Mouse (Mus musculus): ENCODE data around the gene Golga2. TPM values are rescaled to one million over a fixed set of nuclear protein-coding genes. Genes with fewer than 3 reads are reported as not detected.

Golga2 gene
- 20.5 and 26.8 TPM in 2 replicates for polyA plus RNA-seq (2014; fragmentation: Nextera tagmentation; extraction: Ambion mirVana)

- Histone ChIP-seq H3K27ac (ENCODE audit: low read depth, low read length) (peak within 1 kb of the TSS; percentile 79), H3K4me3 (ENCODE audit: low read depth, low read length) (peak within 1 kb of the TSS; percentile 94), H3K4me2 (peak within 1 kb of the TSS; percentile 93), H3K9me3 (replicated peaks; ENCODE audit: control insufficient read depth, low read length) (no peaks in the 10 kb centered on the region), H3K27me3 (ENCODE audit: control insufficient read depth, insufficient read depth, low read length) (no peaks in the 10 kb centered on the region), H3K4me1 (ENCODE audit: control insufficient read depth, insufficient read depth, low read length) (peaks cover 15% of the 10 kb centered on the region), H3K9ac (ENCODE audit: low read depth, low read length) (peak within 1 kb of the TSS; percentile 96), H3K36me3 (ENCODE audit: control insufficient read depth, insufficient read depth, low read length) (peaks cover 4% of the 10 kb centered on the region; the same call in 1 of the 2 replicates)
- under 1% methylated on average over 23 of the region's 23 CpGs for WGBS (ENCODE audit: insufficient replicate concordance)
- peak; percentile 6; the same call in 1 of the 2 replicates for ATAC-seq (replicated peaks; ENCODE audit: insufficient number of reproducible peaks, low FRiP score, low TSS enrichment)
Measured at GRCm38 (mm10) chr2:32287334-32287840, at the start of gene Golga2. TSS of gene Golga2 (plus strand) at chr2:32287384.

- no peak for ATAC-seq (replicated peaks; ENCODE audit: insufficient number of reproducible peaks, low FRiP score, low TSS enrichment)
- Histone ChIP-seq H3K36me3 (ENCODE audit: control insufficient read depth, insufficient read depth, low read length) (peaks cover 2% of the 10 kb centered on the region; the same call in 1 of the 2 replicates), H3K4me1 (ENCODE audit: control insufficient read depth, insufficient read depth, low read length) (peaks cover 15% of the 10 kb centered on the region), H3K4me3 (ENCODE audit: low read depth, low read length) (peak overlapping the region; percentile 67), H3K9me3 (replicated peaks; ENCODE audit: control insufficient read depth, low read length) (no peaks in the 10 kb centered on the region), H3K4me2 (peak overlapping the region; percentile 91), H3K9ac (ENCODE audit: low read depth, low read length) (peak overlapping the region; percentile 81), H3K27me3 (ENCODE audit: control insufficient read depth, insufficient read depth, low read length) (no peaks in the 10 kb centered on the region), H3K27ac (ENCODE audit: low read depth, low read length) (no peak overlapping the region)
- WGBS (ENCODE audit: insufficient replicate concordance) = 44% methylated on average over 4 of the region's 4 CpGs
Measured at GRCm38 (mm10) chr2:32237571-32237970, 49.6 kb upstream of the Golga2 start.

- H3K9ac ChIP-seq (ENCODE audit: low read depth, low read length) = no peak overlapping the region
- H3K9me3 ChIP-seq (replicated peaks; ENCODE audit: control insufficient read depth, low read length) = no peaks in the 10 kb centered on the region
- no peaks in the 10 kb centered on the region for H3K27me3 ChIP-seq (ENCODE audit: control insufficient read depth, insufficient read depth, low read length)
- H3K4me2 ChIP-seq = no peak overlapping the region
- H3K4me3 ChIP-seq (ENCODE audit: low read depth, low read length) = no peak overlapping the region
- WGBS (ENCODE audit: insufficient replicate concordance) = 82% methylated on average over 9 of the region's 9 CpGs
- ATAC-seq (replicated peaks; ENCODE audit: insufficient number of reproducible peaks, low FRiP score, low TSS enrichment) = no peak
- no peaks in the 10 kb centered on the region for H3K36me3 ChIP-seq (ENCODE audit: control insufficient read depth, insufficient read depth, low read length)
- no peak overlapping the region for H3K27ac ChIP-seq (ENCODE audit: low read depth, low read length)
- peaks cover 15% of the 10 kb centered on the region for H3K4me1 ChIP-seq (ENCODE audit: control insufficient read depth, insufficient read depth, low read length)
Measured at GRCm38 (mm10) chr2:32238708-32239435, 48.3 kb upstream of the Golga2 start.

DNA sequence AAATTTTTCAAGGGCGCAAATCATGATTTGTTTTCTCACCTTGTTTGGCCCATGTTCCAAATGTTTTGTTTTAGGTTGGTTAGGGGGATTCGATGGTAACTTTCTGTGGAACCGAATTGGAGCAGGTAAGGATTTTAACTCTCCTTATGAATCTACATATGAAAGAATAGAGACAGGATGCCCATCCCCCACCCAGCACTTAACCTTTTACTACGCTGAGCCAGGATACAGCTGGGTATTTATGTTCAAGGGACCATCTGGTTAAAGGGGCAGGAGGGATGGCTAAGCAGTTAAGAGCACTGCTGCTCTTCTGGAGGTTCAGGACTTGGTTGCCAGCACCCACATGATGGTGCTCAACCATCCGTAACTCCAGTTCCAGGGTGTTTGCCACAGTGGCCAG, 46.6 kb upstream of the Golga2 start:
- ATAC-seq (replicated peaks; ENCODE audit: insufficient number of reproducible peaks, low FRiP score, low TSS enrichment) = no peak
- Histone ChIP-seq H3K9ac (ENCODE audit: low read depth, low read length) (no peak overlapping the region), H3K27ac (ENCODE audit: low read depth, low read length) (no peak overlapping the region), H3K36me3 (ENCODE audit: control insufficient read depth, insufficient read depth, low read length) (no peaks in the 10 kb centered on the region; the same call in 1 of the 2 replicates), H3K27me3 (ENCODE audit: control insufficient read depth, insufficient read depth, low read length) (no peaks in the 10 kb centered on the region), H3K4me2 (no peak overlapping the region), H3K4me3 (ENCODE audit: low read depth, low read length) (no peak overlapping the region), H3K9me3 (replicated peaks; ENCODE audit: control insufficient read depth, low read length) (no peaks in the 10 kb centered on the region), H3K4me1 (ENCODE audit: control insufficient read depth, insufficient read depth, low read length) (peaks cover 3% of the 10 kb centered on the region)
- WGBS (ENCODE audit: insufficient replicate concordance) = 89% methylated on average over 5 of the region's 5 CpGs

- 85% methylated on average over 4 of the region's 4 CpGs for WGBS (ENCODE audit: insufficient replicate concordance)
- H3K4me3 ChIP-seq (ENCODE audit: low read depth, low read length) = no peak overlapping the region
- ATAC-seq (replicated peaks; ENCODE audit: insufficient number of reproducible peaks, low FRiP score, low TSS enrichment) = no peak
- H3K9ac ChIP-seq (ENCODE audit: low read depth, low read length) = no peak overlapping the region
- H3K4me2 ChIP-seq = no peak overlapping the region
- no peak overlapping the region for H3K27ac ChIP-seq (ENCODE audit: low read depth, low read length)
- no peaks in the 10 kb centered on the region for H3K9me3 ChIP-seq (replicated peaks; ENCODE audit: control insufficient read depth, low read length)
- no peaks in the 10 kb centered on the region for H3K4me1 ChIP-seq (ENCODE audit: control insufficient read depth, insufficient read depth, low read length)
- H3K36me3 ChIP-seq (ENCODE audit: control insufficient read depth, insufficient read depth, low read length) = peaks cover 4% of the 10 kb centered on the region; the same call in 1 of the 2 replicates
- H3K27me3 ChIP-seq (ENCODE audit: control insufficient read depth, insufficient read depth, low read length) = no peaks in the 10 kb centered on the region
Measured at GRCm38 (mm10) chr2:32242986-32243385, 44.2 kb upstream of the Golga2 start.

- no peaks in the 10 kb centered on the region for H3K27me3 ChIP-seq (ENCODE audit: control insufficient read depth, insufficient read depth, low read length)
- H3K9me3 ChIP-seq (replicated peaks; ENCODE audit: control insufficient read depth, low read length) = no peaks in the 10 kb centered on the region
- no peak overlapping the region for H3K27ac ChIP-seq (ENCODE audit: low read depth, low read length)
- H3K9ac ChIP-seq (ENCODE audit: low read depth, low read length) = no peak overlapping the region
- 75% methylated on average over 4 of the region's 4 CpGs for WGBS (ENCODE audit: insufficient replicate concordance)
- ATAC-seq (replicated peaks; ENCODE audit: insufficient number of reproducible peaks, low FRiP score, low TSS enrichment) = no peak
- no peaks in the 10 kb centered on the region for H3K4me1 ChIP-seq (ENCODE audit: control insufficient read depth, insufficient read depth, low read length)
- peaks cover 8% of the 10 kb centered on the region for H3K36me3 ChIP-seq (ENCODE audit: control insufficient read depth, insufficient read depth, low read length)
- no peak overlapping the region for H3K4me3 ChIP-seq (ENCODE audit: low read depth, low read length)
- H3K4me2 ChIP-seq = no peak overlapping the region
Measured at GRCm38 (mm10) chr2:32246741-32247140, 40.4 kb upstream of the Golga2 start.

DNA sequence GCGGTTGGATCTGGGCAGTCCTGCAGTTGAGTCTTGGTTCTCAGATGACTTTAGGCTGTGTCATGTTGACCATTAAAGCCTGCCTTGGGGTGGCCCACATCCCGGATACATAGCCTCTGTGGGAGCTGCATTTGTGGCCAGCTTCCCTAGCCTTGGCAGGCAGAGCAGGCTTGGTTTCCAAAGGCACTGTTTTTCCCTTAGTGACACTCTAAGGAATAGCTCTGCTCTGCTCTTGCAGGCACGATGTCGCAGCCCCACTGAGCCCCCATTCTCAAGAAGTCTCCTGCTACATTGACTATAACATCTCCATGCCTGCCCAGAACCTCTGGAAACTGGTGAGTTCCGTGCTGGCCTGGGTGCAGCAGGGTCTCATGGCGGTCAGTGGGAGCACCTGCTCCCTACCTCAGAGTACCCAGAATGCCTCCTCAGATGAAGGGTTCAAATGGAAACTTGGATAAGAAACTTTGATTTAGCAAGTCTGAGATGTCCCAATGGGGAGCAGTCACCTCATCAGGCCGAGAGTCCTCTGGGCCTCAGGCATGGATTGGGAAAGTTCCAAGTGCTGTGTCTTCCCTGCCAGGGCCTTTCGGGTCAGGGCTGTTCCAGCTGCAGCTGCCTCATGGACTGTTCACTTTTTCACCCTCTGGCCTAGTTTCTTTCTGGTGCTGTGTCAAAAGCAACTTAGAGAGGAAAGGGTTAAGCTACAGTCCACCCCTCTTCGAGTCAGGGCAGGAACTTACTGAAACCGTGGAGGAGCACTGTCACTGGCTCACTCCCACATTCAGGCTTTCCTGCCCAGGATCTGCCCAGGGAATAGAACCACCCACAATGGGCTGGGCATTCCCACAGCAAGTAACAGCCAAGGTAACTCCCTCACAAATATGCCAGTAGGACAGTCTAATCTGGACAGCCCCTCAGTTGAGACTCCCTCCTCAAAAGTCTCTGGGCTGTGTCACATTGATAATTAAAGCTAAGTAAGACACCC, 38.5 kb upstream of the Golga2 start:
- Histone ChIP-seq H3K4me1 (ENCODE audit: control insufficient read depth, insufficient read depth, low read length) (no peaks in the 10 kb centered on the region), H3K36me3 (ENCODE audit: control insufficient read depth, insufficient read depth, low read length) (peaks cover 8% of the 10 kb centered on the region), H3K27ac (ENCODE audit: low read depth, low read length) (no peak overlapping the region), H3K4me2 (no peak overlapping the region), H3K9me3 (replicated peaks; ENCODE audit: control insufficient read depth, low read length) (no peaks in the 10 kb centered on the region), H3K27me3 (ENCODE audit: control insufficient read depth, insufficient read depth, low read length) (no peaks in the 10 kb centered on the region), H3K4me3 (ENCODE audit: low read depth, low read length) (no peak overlapping the region), H3K9ac (ENCODE audit: low read depth, low read length) (no peak overlapping the region)
- ATAC-seq (replicated peaks; ENCODE audit: insufficient number of reproducible peaks, low FRiP score, low TSS enrichment) = no peak
- WGBS (ENCODE audit: insufficient replicate concordance) = 74% methylated on average over 10 of the region's 10 CpGs

DNA sequence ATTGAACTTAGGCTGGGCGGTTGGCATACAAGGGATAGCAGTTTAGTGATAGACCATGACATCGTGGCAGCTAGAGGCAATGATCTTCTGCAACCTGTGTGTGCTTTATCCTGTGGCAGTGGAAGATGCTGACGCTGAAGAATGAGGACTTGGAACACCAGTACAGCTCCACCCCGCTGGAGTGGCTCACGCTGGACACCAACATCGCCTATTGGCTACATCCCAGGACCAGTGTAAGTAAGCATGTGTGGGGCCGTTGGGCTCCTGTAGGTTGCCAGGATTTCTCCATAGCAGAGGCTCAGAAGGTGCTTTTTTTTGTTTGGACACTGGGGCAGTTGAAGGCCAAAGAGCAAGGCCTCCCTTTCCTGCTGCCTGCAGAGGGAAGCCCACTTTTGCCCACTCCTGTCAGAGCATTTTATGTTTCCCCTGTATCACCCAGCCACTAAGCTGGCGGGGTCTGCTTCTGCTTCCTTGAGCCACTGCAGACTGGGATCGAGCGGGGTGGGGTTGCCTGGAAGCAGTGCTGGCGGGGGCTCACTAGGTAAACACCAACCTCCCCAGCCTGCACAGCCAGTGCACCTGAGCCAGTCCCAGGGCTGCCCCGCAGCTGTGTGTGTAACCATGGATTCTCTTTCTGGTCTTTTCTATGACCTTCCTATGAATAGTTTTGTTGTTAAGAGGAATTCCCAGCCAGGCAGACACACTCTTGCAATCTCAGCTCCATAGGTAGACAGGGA, 35.2 kb upstream of the Golga2 start:
- H3K4me1 ChIP-seq (ENCODE audit: control insufficient read depth, insufficient read depth, low read length) = no peaks in the 10 kb centered on the region
- H3K27me3 ChIP-seq (ENCODE audit: control insufficient read depth, insufficient read depth, low read length) = no peaks in the 10 kb centered on the region
- peaks cover 8% of the 10 kb centered on the region for H3K36me3 ChIP-seq (ENCODE audit: control insufficient read depth, insufficient read depth, low read length)
- H3K9me3 ChIP-seq (replicated peaks; ENCODE audit: control insufficient read depth, low read length) = no peaks in the 10 kb centered on the region
- H3K27ac ChIP-seq (ENCODE audit: low read depth, low read length) = no peak overlapping the region
- no peak overlapping the region for H3K9ac ChIP-seq (ENCODE audit: low read depth, low read length)
- WGBS (ENCODE audit: insufficient replicate concordance) = 78% methylated on average over 12 of the region's 12 CpGs
- H3K4me2 ChIP-seq = no peak overlapping the region
- ATAC-seq (replicated peaks; ENCODE audit: insufficient number of reproducible peaks, low FRiP score, low TSS enrichment) = no peak
- H3K4me3 ChIP-seq (ENCODE audit: low read depth, low read length) = no peak overlapping the region

Measured in heart, embryonic 11.5 days (tissue).